Mouse (Mus musculus) megakaryocyte, embryonic 14.5 days (primary cell): ENCODE measurements around the gene Dnah7c.

Experiments used
- FLI1 ChIP-seq: IDR thresholded peaks from 2 replicates; pipeline ENCODE4 v1.6.1; 2012; ENCODE audit warnings: low read length, inconsistent platforms, mixed read lengths
- GATA1 ChIP-seq: IDR thresholded peaks from 3 replicates; pipeline ENCODE4 v1.6.1; 2012; ENCODE audit warnings: mixed read lengths, low read length, inconsistent platforms, borderline replicate concordance

DNA sequence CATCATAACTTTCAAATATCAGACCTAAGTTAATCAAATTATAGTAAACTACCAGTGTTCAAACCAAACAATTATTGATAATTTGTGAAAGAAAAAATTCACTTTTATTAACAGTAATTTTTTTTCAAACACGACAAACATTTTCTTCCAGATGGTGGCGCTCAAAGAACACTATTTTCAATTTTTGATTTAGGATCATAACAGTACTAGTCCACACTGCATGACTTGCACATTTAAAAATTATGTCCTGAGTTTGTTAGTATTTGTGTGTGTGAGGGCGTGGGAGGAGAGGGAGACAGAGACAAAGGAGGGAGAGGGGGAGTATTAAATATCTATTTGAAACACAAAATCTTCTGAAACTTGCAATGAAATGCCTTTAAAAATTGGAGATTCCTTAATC is 155.0 kb downstream of the Dnah7c start:
- no peak for TF ChIP-seq GATA1
- TF ChIP-seq FLI1, result no peak
